Mouse (Mus musculus) hindbrain, embryonic 16.5 days (tissue): ENCODE data around the gene Lpar6. TPM values are rescaled to one million over a fixed set of nuclear protein-coding genes. Genes with fewer than 3 reads are reported as not detected.

ENCODE experiments used
- ATAC-seq: fragments of 200-750 bp; cut with Nextera tagmentation; 2 replicates; pipeline ENCODE4 v1.8.0; 2017; ENCODE audit warnings: moderate TSS enrichment, moderate library complexity
- H3K27ac ChIP-seq: fragments of 300-500 bp; sonication (generic); 2 replicates; pipeline ENCODE4 v1.5.1; 2014; ENCODE audit warnings: low read depth, mild to moderate bottlenecking, control low read depth, low read length, moderate library complexity
- H3K27me3 ChIP-seq: fragments of 300-500 bp; sonication (generic); replicated peaks from 2 replicates; pipeline ENCODE4 v1.6.1; 2014; ENCODE audit warnings: low read length; ENCODE audit not compliant: control insufficient read depth, insufficient read depth
- H3K36me3 ChIP-seq: fragments of 300-500 bp; sonication (generic); 2 replicates; pipeline ENCODE4 v1.6.1; 2014; ENCODE audit warnings: mild to moderate bottlenecking, low read length, moderate library complexity, mixed read lengths; ENCODE audit not compliant: control insufficient read depth, insufficient read depth
- H3K4me1 ChIP-seq: fragments of 300-500 bp; sonication (generic); 2 replicates; pipeline ENCODE4 v1.6.1; 2014; ENCODE audit warnings: low read depth, low read length; ENCODE audit not compliant: control insufficient read depth, insufficient read depth
- H3K4me2 ChIP-seq: fragments of 300-500 bp; sonication (generic); 2 replicates; pipeline ENCODE4 v1.6.1; 2014; ENCODE audit warnings: mild to moderate bottlenecking, low read length, control low read depth, moderate library complexity
- H3K4me3 ChIP-seq: fragments of 300-500 bp; sonication (generic); 2 replicates; pipeline ENCODE4 v1.5.1; 2014; ENCODE audit warnings: mild to moderate bottlenecking, low read length, control low read depth, moderate library complexity
- H3K9ac ChIP-seq: fragments of 300-500 bp; sonication (generic); 2 replicates; pipeline ENCODE4 v1.6.1; 2014; ENCODE audit warnings: low read depth, mild to moderate bottlenecking, control low read depth, low read length, moderate library complexity
- H3K9me3 ChIP-seq: fragments of 300-500 bp; sonication (generic); 2 replicates; pipeline ENCODE4 v1.6.1; 2014; ENCODE audit warnings: mild to moderate bottlenecking, low read length, moderate library complexity; ENCODE audit not compliant: control insufficient read depth
- WGBS: fragments of 180-500 bp; shearing (Covaris S2); extraction: QIAGEN DNeasy Blood & Tissue Kit; methylation state at CpG from one replicate; pipeline ENCODE4 v1.1.7; 2014; 5-methylcytosine and 5-hydroxymethylcytosine counted together
- polyA plus RNA-seq: library from polyadenylated mRNA; unstranded; fragments of >200 nt; fragmentation: Nextera tagmentation; extraction: Ambion mirVana; gene quantifications from 2 replicates; pipeline ENCODE4 v1.2.1, GENCODE M21; 2015

Lpar6 gene
- polyA plus RNA-seq, 1 experiment from 2014 or later = 3.7 TPM

DNA sequence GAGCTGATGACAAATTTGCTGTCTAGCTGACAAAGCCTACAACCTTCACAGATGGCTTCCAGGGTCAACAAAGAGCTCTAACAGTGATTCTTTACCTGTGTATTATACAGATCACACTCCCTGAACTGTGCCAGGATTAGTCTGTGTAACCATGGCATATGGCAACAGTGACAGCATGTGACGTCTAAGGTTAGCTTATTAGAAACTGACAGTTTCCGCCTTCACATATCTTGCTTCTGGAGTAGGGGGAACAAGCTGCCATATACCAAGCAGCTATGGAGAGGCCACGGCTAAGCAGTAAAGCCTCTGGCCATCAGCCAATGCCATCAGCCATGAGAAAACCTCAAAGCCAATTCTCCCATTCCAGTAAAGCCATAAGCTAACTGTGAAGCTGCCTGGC is 11.3 kb upstream of the Lpar6 start:
- no peak overlapping the region for H3K9ac ChIP-seq
- H3K4me2 ChIP-seq = no peak overlapping the region
- ATAC-seq = peak; percentile 54
- H3K4me1 ChIP-seq = peaks cover 2% of the 10 kb centered on the region; the same call in 1 of the 2 replicates
- H3K9me3 ChIP-seq = no peaks in the 10 kb centered on the region
- no peaks in the 10 kb centered on the region for H3K27me3 ChIP-seq
- 47% methylated on average over 3 of the region's 3 CpGs for WGBS
- no peaks in the 10 kb centered on the region for H3K36me3 ChIP-seq
- no peak overlapping the region for H3K4me3 ChIP-seq
- no peak overlapping the region for H3K27ac ChIP-seq

DNA sequence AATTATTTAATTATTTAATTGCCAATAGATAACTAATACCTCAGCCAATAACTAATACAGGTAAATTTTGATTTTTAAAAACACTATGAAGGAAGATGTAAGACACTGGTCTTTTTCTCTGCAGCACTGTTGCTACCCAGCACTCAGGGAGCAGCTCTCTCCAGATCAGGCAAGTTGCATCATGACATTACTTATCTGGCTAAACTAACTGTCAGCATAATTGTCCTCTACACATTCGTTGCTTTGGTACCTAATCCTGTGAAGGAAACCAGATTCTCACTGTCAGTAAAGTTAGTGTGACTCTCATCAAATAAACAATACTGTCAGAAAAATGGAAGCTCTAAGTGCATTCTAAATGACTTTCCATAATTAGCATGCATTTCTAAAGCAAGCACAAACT is 10.8 kb upstream of the Lpar6 start:
- WGBS = 11% methylated on average over 1 of the region's 1 CpGs
- Histone ChIP-seq H3K9ac (no peak overlapping the region), H3K4me2 (no peak overlapping the region), H3K4me1 (peaks cover 3% of the 10 kb centered on the region; the same call in 1 of the 2 replicates), H3K36me3 (no peaks in the 10 kb centered on the region), H3K27ac (no peak overlapping the region), H3K27me3 (no peaks in the 10 kb centered on the region), H3K4me3 (no peak overlapping the region), H3K9me3 (no peaks in the 10 kb centered on the region)
- no peak for ATAC-seq

DNA sequence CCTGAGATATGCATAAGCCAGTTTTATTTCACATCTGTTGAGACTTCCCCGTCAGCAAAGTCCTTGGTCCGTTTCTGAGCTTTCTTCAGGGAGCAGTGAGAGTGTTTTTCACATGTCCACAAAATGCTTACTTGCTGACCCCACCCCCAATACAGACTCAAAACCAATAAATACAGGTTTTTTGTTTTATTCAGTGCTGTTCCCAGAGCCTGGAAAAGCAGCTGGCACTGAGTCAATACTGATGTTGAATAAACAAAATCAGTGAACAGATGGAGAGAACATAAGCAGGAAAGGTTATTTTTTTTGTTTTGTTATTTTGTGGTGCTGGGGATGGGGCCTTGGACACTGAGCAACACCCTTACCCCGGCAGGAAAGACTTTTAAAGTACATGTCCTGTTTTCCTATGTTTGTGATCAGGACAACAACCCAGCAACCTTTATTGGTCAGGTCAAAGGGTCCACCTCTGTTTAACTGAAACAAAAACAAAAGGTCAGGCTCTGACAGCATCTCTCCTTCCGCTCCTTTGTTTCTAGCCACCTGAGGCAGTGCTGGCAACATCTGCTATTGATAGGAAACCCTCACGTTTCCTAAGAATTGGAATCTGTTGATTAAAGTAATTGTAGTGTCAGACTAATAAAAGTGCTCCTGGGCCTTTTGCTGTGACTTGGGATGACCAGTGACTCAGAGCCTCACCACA is 6.3 kb upstream of the Lpar6 start:
- Histone ChIP-seq H3K4me2 (no peak overlapping the region), H3K4me3 (no peak overlapping the region), H3K27me3 (no peaks in the 10 kb centered on the region), H3K36me3 (no peaks in the 10 kb centered on the region), H3K27ac (0 out of 2 replicates have a peak overlapping the region, but pooled peaks have one; percentile 5), H3K4me1 (peaks cover 3% of the 10 kb centered on the region; the same call in 1 of the 2 replicates), H3K9me3 (no peaks in the 10 kb centered on the region), H3K9ac (no peak overlapping the region)
- 25% methylated on average over 5 of the region's 5 CpGs for WGBS
- ATAC-seq = no peak

DNA sequence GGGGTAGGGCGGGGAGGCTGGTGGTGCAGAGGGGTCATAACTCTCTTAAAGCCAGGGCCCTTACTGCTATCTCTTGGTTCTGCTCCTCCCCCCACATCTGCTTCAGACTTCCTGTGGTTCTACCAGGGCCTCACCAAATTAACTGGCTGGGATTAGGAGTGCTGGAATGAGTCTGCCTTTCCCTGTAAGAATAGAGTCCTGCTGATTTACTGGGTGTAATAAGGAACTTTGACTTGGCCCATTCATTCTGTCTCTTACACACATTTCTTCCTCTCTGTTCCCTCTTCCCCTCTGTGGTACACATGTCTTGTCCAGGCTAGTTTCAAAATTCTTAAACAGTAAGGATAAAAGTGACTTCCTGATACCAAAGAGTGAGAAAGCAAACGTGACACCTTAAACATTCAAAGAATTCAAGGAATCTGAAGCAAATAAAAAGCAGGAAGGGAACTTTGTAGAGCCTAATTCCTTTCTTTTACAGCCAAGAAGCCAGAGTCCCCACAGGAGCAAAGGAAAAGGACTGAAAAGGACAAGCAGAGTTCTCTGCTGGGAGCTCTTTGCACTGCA is 3.1 kb upstream of the Lpar6 start:
- peak overlapping the region; percentile 54 for H3K27ac ChIP-seq

DNA sequence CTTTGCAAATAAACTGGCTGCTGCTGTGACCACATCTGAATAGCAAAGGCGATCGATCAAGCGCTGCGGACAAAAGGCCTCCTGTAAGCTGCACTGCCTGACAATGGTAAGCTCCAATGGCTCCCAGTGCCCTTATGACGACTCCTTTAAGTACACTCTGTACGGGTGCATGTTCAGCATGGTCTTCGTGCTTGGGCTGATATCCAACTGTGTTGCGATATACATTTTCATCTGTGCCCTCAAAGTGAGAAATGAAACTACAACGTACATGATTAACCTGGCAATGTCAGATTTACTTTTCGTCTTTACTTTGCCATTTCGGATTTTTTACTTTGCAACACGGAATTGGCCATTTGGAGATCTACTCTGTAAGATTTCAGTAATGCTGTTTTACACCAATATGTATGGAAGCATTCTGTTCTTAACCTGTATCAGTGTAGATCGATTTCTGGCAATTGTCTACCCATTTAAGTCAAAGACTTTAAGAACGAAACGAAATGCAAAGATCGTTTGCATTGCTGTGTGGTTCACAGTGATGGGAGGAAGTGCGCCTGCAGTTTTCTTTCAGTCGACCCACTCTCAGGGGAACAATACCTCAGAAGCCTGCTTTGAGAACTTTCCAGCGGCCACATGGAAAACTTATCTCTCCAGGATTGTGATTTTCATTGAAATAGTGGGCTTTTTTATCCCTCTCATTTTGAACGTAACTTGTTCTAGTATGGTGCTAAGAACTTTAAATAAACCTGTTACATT is 979 bp downstream of the Lpar6 start:
- Histone ChIP-seq H3K27me3 (no peaks in the 10 kb centered on the region), H3K27ac (peak overlapping the region; percentile 81)
- ATAC-seq = peak; percentile 89

More for the DNA sequence above, 3.1 kb upstream of the Lpar6 start:
- Histone ChIP-seq H3K9ac (no peak overlapping the region), H3K4me1 (peaks cover 5% of the 10 kb centered on the region), H3K4me2 (no peak overlapping the region), H3K27me3 (no peaks in the 10 kb centered on the region), H3K4me3 (no peak overlapping the region), H3K9me3 (no peaks in the 10 kb centered on the region), H3K36me3 (no peaks in the 10 kb centered on the region)
- no peak for ATAC-seq
- WGBS = 18% methylated on average over 2 of the region's 2 CpGs

DNA sequence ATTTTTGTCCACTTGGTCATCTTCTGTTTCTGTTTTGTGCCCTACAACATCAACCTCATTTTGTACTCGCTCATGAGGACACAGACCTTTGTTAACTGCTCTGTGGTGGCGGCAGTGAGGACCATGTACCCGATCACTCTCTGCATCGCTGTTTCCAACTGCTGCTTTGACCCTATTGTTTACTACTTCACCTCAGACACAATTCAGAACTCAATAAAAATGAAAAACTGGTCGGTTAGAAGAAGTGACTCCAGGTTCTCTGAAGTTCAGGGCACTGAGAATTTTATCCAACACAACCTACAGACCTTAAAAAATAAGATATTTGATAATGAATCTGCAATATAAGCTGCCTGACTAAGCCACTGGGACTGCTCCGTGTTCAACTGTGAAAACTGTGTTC is 1.6 kb downstream of the Lpar6 start:
- ATAC-seq = no peak
- peak overlapping the region; percentile 53 for H3K9ac ChIP-seq
- H3K9me3 ChIP-seq = no peaks in the 10 kb centered on the region
- H3K4me3 ChIP-seq = peak overlapping the region; percentile 47
- 4% methylated on average over 6 of the region's 6 CpGs for WGBS
- peak overlapping the region; percentile 62 for H3K4me2 ChIP-seq
- H3K36me3 ChIP-seq = no peaks in the 10 kb centered on the region
- no peaks in the 10 kb centered on the region for H3K27me3 ChIP-seq
- H3K4me1 ChIP-seq = peaks cover 3% of the 10 kb centered on the region
- H3K27ac ChIP-seq = peak overlapping the region; percentile 81; the same call in 1 of the 2 replicates

More for the DNA sequence above, 979 bp downstream of the Lpar6 start:
- under 1% methylated on average over 20 of the region's 20 CpGs for WGBS
- H3K36me3 ChIP-seq = no peaks in the 10 kb centered on the region
- peak overlapping the region; percentile 47 for H3K4me3 ChIP-seq
- H3K4me2 ChIP-seq = peak overlapping the region; percentile 62
- peaks cover 3% of the 10 kb centered on the region for H3K4me1 ChIP-seq
- H3K9me3 ChIP-seq = no peaks in the 10 kb centered on the region
- H3K9ac ChIP-seq = peak overlapping the region; percentile 58

DNA sequence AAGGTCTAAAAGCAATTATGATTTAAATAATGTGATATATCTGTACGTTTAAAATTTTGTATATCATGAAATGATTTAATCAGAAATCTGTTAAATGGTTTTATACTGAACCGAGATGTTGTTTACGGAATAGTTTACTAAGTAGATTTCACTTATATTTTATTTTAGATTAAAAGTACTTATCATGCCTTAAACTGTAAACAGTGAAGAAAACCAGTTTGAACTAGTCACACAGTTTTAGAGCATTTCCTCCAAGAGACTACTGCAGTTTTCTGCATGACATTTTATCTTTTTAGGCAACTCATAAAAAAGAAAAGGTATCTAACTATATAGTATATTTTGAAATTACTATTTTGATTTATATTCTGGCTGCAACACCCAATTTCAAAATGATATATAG is 2.2 kb downstream of the Lpar6 start:
- H3K27me3 ChIP-seq = no peaks in the 10 kb centered on the region
- H3K9ac ChIP-seq = no peak overlapping the region
- H3K36me3 ChIP-seq = no peaks in the 10 kb centered on the region
- 48% methylated on average over 3 of the region's 3 CpGs for WGBS
- H3K4me3 ChIP-seq = no peak overlapping the region
- H3K27ac ChIP-seq = no peak overlapping the region
- no peaks in the 10 kb centered on the region for H3K9me3 ChIP-seq
- H3K4me2 ChIP-seq = no peak overlapping the region; the same call in 1 of the 2 replicates
- peaks cover 3% of the 10 kb centered on the region for H3K4me1 ChIP-seq
- ATAC-seq = no peak

DNA sequence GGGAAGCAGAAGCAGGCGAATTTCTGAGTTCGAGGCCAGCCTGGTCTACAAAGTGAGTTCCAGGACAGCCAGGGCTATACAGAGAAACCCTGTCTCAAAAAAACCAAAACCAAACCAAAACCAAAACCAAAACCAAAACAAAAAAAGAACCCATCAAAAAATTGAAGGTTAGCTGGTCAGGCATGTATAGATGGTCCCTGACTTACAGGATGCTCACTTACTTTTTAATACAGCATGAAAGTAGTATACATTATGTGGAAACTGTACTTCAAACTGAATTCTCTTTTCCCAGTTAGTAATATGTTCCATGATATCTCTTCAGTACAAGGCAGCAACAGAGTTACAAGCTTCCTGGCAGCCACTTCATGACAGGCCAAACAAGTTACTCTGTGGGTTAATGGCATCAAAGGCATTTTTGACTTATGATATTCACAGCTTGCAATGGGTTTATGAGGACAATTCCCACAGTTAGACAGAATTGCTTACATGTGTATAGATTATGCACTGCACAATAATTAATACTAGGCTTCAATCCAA is 6.4 kb downstream of the Lpar6 start:
- Histone ChIP-seq H3K4me1 (no peaks in the 10 kb centered on the region), H3K27ac (no peak overlapping the region), H3K4me2 (no peak overlapping the region), H3K9me3 (no peaks in the 10 kb centered on the region), H3K4me3 (no peak overlapping the region), H3K27me3 (no peaks in the 10 kb centered on the region), H3K36me3 (no peaks in the 10 kb centered on the region), H3K9ac (no peak overlapping the region)
- 95% methylated on average over 2 of the region's 2 CpGs for WGBS
- ATAC-seq = no peak

DNA sequence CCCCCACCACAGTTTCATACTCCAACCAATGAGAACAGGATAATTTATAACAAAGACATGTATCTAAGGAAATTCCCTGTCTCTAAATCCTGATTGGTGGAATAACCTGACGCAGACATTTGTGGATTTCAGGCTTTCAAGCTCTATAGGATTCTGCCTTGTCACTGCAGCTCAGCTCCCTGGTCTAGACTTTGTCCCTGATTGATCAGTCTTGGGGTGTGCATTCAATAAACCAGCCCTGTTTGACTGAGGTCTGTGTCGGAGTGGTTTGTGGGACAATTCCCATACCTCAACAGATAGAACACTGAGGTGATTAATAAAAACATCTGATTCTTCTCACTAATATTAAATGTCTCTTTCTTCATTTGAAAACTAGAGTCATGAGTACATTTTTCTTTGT is 12.4 kb downstream of the Lpar6 start:
- 96% methylated on average over 2 of the region's 2 CpGs for WGBS
- Histone ChIP-seq H3K4me3 (no peak overlapping the region), H3K4me1 (no peaks in the 10 kb centered on the region; the same call in 1 of the 2 replicates), H3K27ac (no peak overlapping the region), H3K27me3 (no peaks in the 10 kb centered on the region), H3K36me3 (no peaks in the 10 kb centered on the region), H3K9ac (no peak overlapping the region), H3K9me3 (no peaks in the 10 kb centered on the region), H3K4me2 (no peak overlapping the region)
- ATAC-seq = no peak
